Mouse (Mus musculus) frontal cortex, adult 2 months (tissue): Measurements from ENCODE around the gene Dhx16. TPM values are rescaled to one million over a fixed set of nuclear protein-coding genes. Genes with fewer than 3 reads are reported as not detected.

ENCODE experiments used
- DNase-seq, 2 experiments: peaks; one replicate each; pipeline ENCODE4 v3.0.0; 2022; ENCODE audit warnings: low spot score in 1 of 2; ENCODE audit errors: extremely low spot score in 1 of 2
- polyA plus RNA-seq: library from polyadenylated mRNA; depleted of rRNA; stranded (reverse); fragments of >200 nt; gene quantifications from 2 replicates; pipeline ENCODE4 v1.2.3, GENCODE M21; 2012

Dhx16 gene
- polyA plus RNA-seq, 1 experiment, result 42.6 TPM

- DNase-seq, result no peak
Measured at GRCm38 (mm10) chr17:35887725-35888124, 8.1 kb downstream of the Dhx16 start.

GRCm38 (mm10) chr17:35896781-35897643, 17.4 kb downstream of the Dhx16 start, which contains the start of gene 2310061I04Rik:
Gene 2310061I04Rik (minus strand): TSS chr17:35897431.
- peak; percentile 79 to 93 for DNase-seq

GRCm38 (mm10) chr17:35897644-35898573, 18.3 kb downstream of the Dhx16 start:
- DNase-seq, result peak in 1 of 2 experiments; percentile 48

GRCm38 (mm10) chr17:35900636-35901035, 21.0 kb downstream of the Dhx16 start:
- DNase-seq, result no peak

GRCm38 (mm10) chr17:35903343-35903991, 23.8 kb downstream of the Dhx16 start:
- no peak for DNase-seq

- no peak for DNase-seq
Measured at GRCm38 (mm10) chr17:35903992-35904355, 24.4 kb downstream of the Dhx16 start.

GRCm38 (mm10) chr17:35905587-35905986, 26.0 kb downstream of the Dhx16 start:
- DNase-seq, result no peak

- no peak for DNase-seq
Measured at GRCm38 (mm10) chr17:35907609-35908008, 28.0 kb downstream of the Dhx16 start.

GRCm38 (mm10) chr17:35909186-35909918, 29.7 kb downstream of the Dhx16 start:
- no peak for DNase-seq

- DNase-seq, result peak; percentile 88 to 95
Measured at GRCm38 (mm10) chr17:35909919-35910369, 30.3 kb downstream of the Dhx16 start, which contains the start of gene Atat1. Gene Atat1 (minus strand): TSS chr17:35910075.

- DNase-seq, result no peak
Measured at GRCm38 (mm10) chr17:35914975-35915374, 35.4 kb downstream of the Dhx16 start.

GRCm38 (mm10) chr17:35915538-35916296, 36.1 kb downstream of the Dhx16 start:
- DNase-seq, result no peak

GRCm38 (mm10) chr17:35916297-35917142, 36.9 kb downstream of the Dhx16 start, which contains the start of the genes Mrps18b and Ppp1r10:
Gene Mrps18b (minus strand): TSS chr17:35916389.
Gene Ppp1r10 (plus strand): TSS chr17:35916434.
- DNase-seq, result peak; percentile 99 to 100

- DNase-seq, result peak in 1 of 2 experiments; percentile 52
Measured at GRCm38 (mm10) chr17:35917143-35917462, 37.5 kb downstream of the Dhx16 start.

- peak in 1 of 2 experiments; percentile 62 for DNase-seq
Measured at GRCm38 (mm10) chr17:35917463-35918251, 38.0 kb downstream of the Dhx16 start.

GRCm38 (mm10) chr17:35918276-35919059, 38.8 kb downstream of the Dhx16 start:
- peak in 1 of 2 experiments; percentile 59 for DNase-seq
